Mouse (Mus musculus): ENCODE results near the gene Aatk.

DNA sequence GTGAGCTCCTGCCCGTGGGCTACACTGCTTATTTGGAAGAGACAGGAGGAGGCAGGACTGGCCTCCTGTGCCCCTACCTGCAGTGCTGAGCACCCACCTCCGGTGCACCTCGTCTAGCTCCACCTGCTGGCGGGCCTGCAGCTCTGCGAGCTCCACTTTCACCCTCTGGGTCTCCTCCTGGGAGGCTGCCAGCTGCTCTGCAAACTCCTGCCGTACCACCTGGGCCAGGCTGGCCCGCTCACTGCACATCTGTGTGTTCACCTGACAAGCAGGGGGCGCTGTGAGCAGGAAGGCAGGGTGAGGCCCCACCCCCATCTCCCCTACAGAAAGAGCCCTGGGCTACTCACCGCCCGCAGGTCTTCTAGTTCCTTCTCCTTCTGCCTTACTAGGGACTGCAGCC, 18.3 kb upstream of the Aatk start:
- no peak for TF ChIP-seq POLR2A (IDR thresholded peaks at IDR 0.05; ENCODE audit: extremely low read depth, insufficient read depth, low read length)
- peak; percentile 65 for TF ChIP-seq CTCF (IDR thresholded peaks at IDR 0.05; ENCODE audit: extremely low read depth, insufficient read depth, low read length)
